Mouse (Mus musculus) heart, embryonic 15.5 days (tissue): ENCODE data around the gene Ano4. TPM values are rescaled to one million over a fixed set of nuclear protein-coding genes. Genes with fewer than 3 reads are reported as not detected.

ENCODE experiments used
- ATAC-seq: fragments of 200-750 bp; cut with Nextera tagmentation; replicated peaks from 2 replicates; pipeline ENCODE4 v1.8.0; 2017; ENCODE audit warnings: low read depth, moderate TSS enrichment; ENCODE audit not compliant: insufficient number of reproducible peaks, insufficient read depth, low FRiP score
- H3K27ac ChIP-seq: fragments of 300-500 bp; sonication (generic); 2 replicates; pipeline ENCODE4 v1.5.1; 2015; ENCODE audit warnings: mild to moderate bottlenecking, inconsistent platforms
- H3K27me3 ChIP-seq: fragments of 300-500 bp; sonication (generic); 2 replicates; pipeline ENCODE4 v1.6.1; 2015; ENCODE audit warnings: inconsistent platforms
- H3K36me3 ChIP-seq: fragments of 300-500 bp; sonication (generic); 2 replicates; pipeline ENCODE4 v1.6.1; 2015; ENCODE audit warnings: mild to moderate bottlenecking, inconsistent platforms
- H3K4me1 ChIP-seq: fragments of 300-500 bp; sonication (generic); replicated peaks from 2 replicates; pipeline ENCODE4 v1.6.1; 2015; ENCODE audit warnings: inconsistent platforms
- H3K4me2 ChIP-seq: fragments of 300-500 bp; sonication (generic); 2 replicates; pipeline ENCODE4 v1.6.1; 2015; ENCODE audit warnings: inconsistent platforms, mild to moderate bottlenecking, moderate library complexity
- H3K4me3 ChIP-seq: fragments of 300-500 bp; sonication (generic); 2 replicates; pipeline ENCODE4 v1.5.1; 2015; ENCODE audit warnings: mild to moderate bottlenecking, inconsistent platforms
- H3K9ac ChIP-seq: fragments of 300-500 bp; sonication (generic); 2 replicates; pipeline ENCODE4 v1.6.1; 2015; ENCODE audit warnings: mild to moderate bottlenecking, inconsistent platforms
- H3K9me3 ChIP-seq: fragments of 300-500 bp; sonication (generic); replicated peaks from 2 replicates; pipeline ENCODE4 v1.6.1; 2016; ENCODE audit warnings: inconsistent platforms
- WGBS: fragments of 180-500 bp; shearing (Covaris S2); methylation state at CpG from one replicate; pipeline ENCODE4 v1.1.7; 2015; ENCODE audit warnings: mixed read lengths; 5-methylcytosine and 5-hydroxymethylcytosine counted together
- polyA plus RNA-seq: library from polyadenylated mRNA; unstranded; fragments of >200 nt; fragmentation: Nextera tagmentation; extraction: Ambion mirVana; gene quantifications from 2 replicates; pipeline ENCODE4 v1.2.1, GENCODE M21; 2015

The Ano4 gene
- polyA plus RNA-seq, 1 experiment from 2014 or later = 2.9 TPM

- Histone ChIP-seq H3K36me3 (no peaks in the 10 kb centered on the region), H3K9me3 (no peaks in the 10 kb centered on the region), H3K27me3 (no peaks in the 10 kb centered on the region), H3K4me3 (no peak overlapping the region), H3K4me1 (no peaks in the 10 kb centered on the region), H3K4me2 (no peak overlapping the region), H3K9ac (no peak overlapping the region), H3K27ac (no peak overlapping the region)
- no peak for ATAC-seq
- whole genome bisulfite sequencing = 72% methylated on average over 6 of the region's 6 CpGs
Measured at GRCm38 (mm10) chr10:89222284-89222989, 122.1 kb downstream of the Ano4 start.

GRCm38 (mm10) chr10:89216078-89216477 lies 128.5 kb downstream of the Ano4 start:
- Histone ChIP-seq H3K9me3 (no peaks in the 10 kb centered on the region), H3K27me3 (no peaks in the 10 kb centered on the region), H3K4me3 (no peak overlapping the region), H3K4me1 (no peaks in the 10 kb centered on the region), H3K9ac (no peak overlapping the region), H3K27ac (no peak overlapping the region), H3K4me2 (no peak overlapping the region), H3K36me3 (no peaks in the 10 kb centered on the region)
- WGBS = 83% methylated on average over 6 of the region's 6 CpGs
- no peak for ATAC-seq

DNA sequence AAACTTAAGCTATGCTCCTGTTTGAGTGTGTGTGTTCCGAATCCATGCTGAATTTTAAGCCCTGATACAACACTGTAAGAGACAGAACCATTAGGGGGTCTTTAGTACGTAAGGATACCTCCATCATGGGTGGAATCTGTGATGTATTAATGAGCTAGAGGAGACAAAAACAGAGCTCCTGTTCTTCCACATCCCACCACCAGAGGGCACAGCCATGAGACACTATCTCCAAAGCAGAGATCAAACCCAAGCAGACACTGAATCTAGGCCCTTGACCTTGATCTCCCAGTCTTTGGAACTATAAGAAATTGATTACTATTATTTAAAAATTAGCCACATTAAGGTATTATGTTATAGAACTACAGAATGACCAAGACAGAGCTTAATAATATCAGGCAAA lies 138.7 kb downstream of the Ano4 start:
- Histone ChIP-seq H3K36me3 (no peaks in the 10 kb centered on the region), H3K9me3 (no peaks in the 10 kb centered on the region), H3K9ac (no peak overlapping the region), H3K4me2 (no peak overlapping the region), H3K27ac (no peak overlapping the region), H3K4me3 (no peak overlapping the region), H3K4me1 (no peaks in the 10 kb centered on the region), H3K27me3 (no peaks in the 10 kb centered on the region)
- ATAC-seq = no peak
- 55% methylated on average over 2 of the region's 2 CpGs for WGBS

DNA sequence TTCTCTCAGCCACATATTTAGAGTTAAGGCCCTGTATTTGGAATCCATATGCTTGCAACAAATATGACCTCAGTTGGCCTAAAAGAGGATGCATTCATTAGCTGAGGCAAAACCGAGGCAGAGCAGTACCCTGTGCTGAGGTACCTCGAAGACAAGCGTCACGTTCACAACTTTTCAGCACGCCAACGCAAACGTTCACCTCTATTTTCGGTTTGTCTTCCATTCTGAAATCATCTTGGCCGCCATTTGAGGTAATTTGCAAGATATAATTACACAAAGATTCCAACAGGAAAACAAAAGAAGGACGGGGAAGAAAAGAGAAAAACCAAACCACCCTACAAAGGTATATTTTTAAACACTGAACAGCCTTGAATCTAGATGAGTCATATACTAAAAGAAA lies 148.1 kb downstream of the Ano4 start:
- Histone ChIP-seq H3K4me3 (no peak overlapping the region), H3K9me3 (no peaks in the 10 kb centered on the region), H3K36me3 (no peaks in the 10 kb centered on the region), H3K27me3 (no peaks in the 10 kb centered on the region), H3K4me1 (no peaks in the 10 kb centered on the region), H3K9ac (no peak overlapping the region), H3K4me2 (no peak overlapping the region), H3K27ac (no peak overlapping the region)
- ATAC-seq = no peak
- WGBS = 90% methylated on average over 10 of the region's 10 CpGs

DNA sequence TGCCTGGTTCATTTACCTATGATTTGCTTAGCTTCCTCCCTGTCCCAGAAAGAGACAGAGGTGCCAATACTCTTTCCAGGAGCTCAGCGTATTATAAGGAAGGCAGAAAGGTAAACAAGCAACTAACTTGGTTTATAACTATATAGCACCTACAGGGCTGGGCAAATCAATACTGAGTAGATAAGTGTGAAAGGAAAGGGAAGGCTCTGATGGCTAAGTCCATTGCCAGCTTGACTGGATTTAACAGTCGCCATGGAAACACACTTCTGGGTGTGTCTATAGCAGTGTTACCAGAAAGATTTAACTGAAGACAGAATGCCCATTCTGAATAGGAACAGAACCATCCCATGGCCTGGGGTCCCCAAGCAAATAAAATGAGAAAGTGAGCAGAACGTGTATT lies 149.5 kb downstream of the Ano4 start:
- ATAC-seq = no peak
- Histone ChIP-seq H3K27ac (no peak overlapping the region), H3K4me3 (no peak overlapping the region), H3K36me3 (no peaks in the 10 kb centered on the region), H3K9me3 (no peaks in the 10 kb centered on the region), H3K27me3 (no peaks in the 10 kb centered on the region), H3K4me2 (no peak overlapping the region), H3K4me1 (no peaks in the 10 kb centered on the region), H3K9ac (no peak overlapping the region)
- WGBS = 84% methylated on average over 3 of the region's 3 CpGs

DNA sequence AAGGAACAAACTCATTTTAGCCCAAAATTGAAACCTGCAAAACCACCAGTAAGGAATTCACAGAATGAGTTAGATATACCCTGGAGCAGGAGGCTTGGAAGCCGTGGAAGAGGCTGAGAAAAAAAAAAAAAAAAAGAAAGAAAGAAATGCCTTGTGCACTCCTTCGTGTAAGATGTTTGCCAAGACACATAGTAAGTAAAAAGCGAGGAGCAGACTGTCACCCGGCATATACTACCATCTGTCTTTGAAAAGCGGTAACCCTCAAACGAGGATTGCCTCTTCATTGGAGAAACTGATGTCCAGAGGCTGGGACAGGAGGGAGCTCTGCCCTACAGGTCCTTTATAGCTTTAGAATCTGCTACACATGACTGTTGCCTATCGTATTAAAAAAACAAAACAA lies 150.1 kb downstream of the Ano4 start:
- H3K27ac ChIP-seq = no peak overlapping the region
- no peak overlapping the region for H3K4me3 ChIP-seq
- H3K36me3 ChIP-seq = no peaks in the 10 kb centered on the region
- H3K27me3 ChIP-seq = no peaks in the 10 kb centered on the region
- no peaks in the 10 kb centered on the region for H3K4me1 ChIP-seq
- H3K4me2 ChIP-seq = no peak overlapping the region
- no peak overlapping the region for H3K9ac ChIP-seq
- WGBS = 83% methylated on average over 7 of the region's 7 CpGs
- no peak for ATAC-seq
- no peaks in the 10 kb centered on the region for H3K9me3 ChIP-seq

DNA sequence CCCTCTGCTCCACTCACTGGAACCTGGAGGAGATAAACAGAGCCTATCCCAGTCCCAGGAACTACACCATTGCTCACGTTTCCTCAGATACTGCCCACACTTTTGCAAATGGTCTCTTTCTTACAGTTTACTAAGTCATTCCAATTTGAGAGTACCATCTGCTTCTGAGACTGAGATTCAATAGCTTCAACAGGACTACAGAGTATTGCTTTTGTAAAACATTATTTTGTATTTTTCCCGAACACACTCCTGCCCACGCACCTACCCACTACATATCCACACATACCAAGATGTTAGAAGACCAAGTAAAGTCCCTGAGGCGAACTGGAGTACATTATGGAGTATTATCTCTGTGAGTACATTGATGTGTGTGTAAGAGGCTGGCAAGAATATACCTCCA lies 166.6 kb downstream of the Ano4 start:
- H3K9me3 ChIP-seq = no peaks in the 10 kb centered on the region
- H3K27ac ChIP-seq = no peak overlapping the region
- no peak overlapping the region for H3K4me3 ChIP-seq
- no peaks in the 10 kb centered on the region for H3K27me3 ChIP-seq
- no peaks in the 10 kb centered on the region for H3K36me3 ChIP-seq
- 85% methylated on average over 4 of the region's 4 CpGs for WGBS
- H3K4me2 ChIP-seq = no peak overlapping the region
- no peak for ATAC-seq
- no peak overlapping the region for H3K9ac ChIP-seq
- H3K4me1 ChIP-seq = no peaks in the 10 kb centered on the region

DNA sequence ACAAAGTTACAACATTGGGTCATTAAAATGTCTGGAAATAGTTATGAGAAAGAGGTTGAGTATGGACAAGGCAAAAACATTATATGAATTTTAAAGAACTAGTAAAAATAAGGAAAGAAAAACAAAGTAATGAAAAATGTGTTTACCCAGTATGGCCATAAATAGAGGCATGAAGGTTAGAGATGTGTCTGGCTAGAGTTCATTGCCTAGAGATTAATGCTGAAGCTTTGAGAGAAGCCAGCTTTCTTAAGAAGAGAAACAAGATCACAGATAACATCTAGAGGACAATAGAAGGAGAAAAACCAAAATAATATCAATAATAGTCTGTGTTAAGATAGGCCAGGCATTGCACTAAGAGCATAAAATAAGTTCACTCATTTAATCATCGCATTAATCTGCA lies 180.0 kb downstream of the Ano4 start:
- H3K4me3 ChIP-seq = no peak overlapping the region

GRCm38 (mm10) chr10:89155502-89155901 lies 189.1 kb downstream of the Ano4 start:
- no peaks in the 10 kb centered on the region for H3K36me3 ChIP-seq
- no peak overlapping the region for H3K4me2 ChIP-seq
- H3K4me1 ChIP-seq = no peaks in the 10 kb centered on the region
- no peak overlapping the region for H3K9ac ChIP-seq
- H3K27me3 ChIP-seq = no peaks in the 10 kb centered on the region
- no peaks in the 10 kb centered on the region for H3K9me3 ChIP-seq
- no peak overlapping the region for H3K4me3 ChIP-seq
- WGBS = 58% methylated on average over 2 of the region's 2 CpGs
- no peak for ATAC-seq
- H3K27ac ChIP-seq = no peak overlapping the region

More for the DNA sequence above, 180.0 kb downstream of the Ano4 start:
- no peak overlapping the region for H3K9ac ChIP-seq
- no peak overlapping the region for H3K27ac ChIP-seq
- no peak overlapping the region for H3K4me2 ChIP-seq
- no peaks in the 10 kb centered on the region for H3K4me1 ChIP-seq
- no peaks in the 10 kb centered on the region for H3K36me3 ChIP-seq
- WGBS = 73% methylated on average over 1 of the region's 1 CpGs
- no peaks in the 10 kb centered on the region for H3K9me3 ChIP-seq
- ATAC-seq = no peak
- no peaks in the 10 kb centered on the region for H3K27me3 ChIP-seq

DNA sequence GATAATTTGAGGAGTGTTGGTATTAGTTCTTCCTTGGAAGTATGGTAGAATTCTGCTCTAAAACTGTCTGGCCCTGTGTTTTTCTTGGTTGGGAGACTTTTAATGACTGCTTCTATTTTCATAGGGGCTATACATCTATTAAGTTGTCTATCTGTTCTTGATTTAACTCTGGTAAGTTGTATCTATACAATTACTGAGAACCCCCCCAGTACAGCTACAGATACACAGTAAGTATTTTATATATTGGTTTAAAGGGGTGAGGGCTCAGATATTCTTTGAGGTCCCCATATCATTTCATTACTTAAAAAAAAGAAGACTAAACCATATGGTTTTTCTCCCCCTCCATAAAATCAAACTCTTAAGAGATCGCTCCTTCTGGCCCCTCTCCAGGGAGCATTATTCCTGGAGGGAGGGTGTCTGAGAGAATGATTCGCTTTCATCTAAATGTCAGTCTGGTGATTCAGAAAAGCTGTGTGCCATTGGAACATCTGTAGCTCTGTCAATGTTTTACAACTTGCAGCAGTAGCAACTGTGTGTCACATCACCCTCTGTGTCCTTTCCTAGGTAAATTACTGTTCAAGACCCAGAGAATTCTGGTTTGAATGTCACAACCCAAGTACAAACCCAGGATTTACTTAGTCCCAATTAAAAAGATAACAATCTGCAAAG lies 189.6 kb downstream of the Ano4 start:
- WGBS = 80% methylated on average over 2 of the region's 2 CpGs
- no peaks in the 10 kb centered on the region for H3K36me3 ChIP-seq
- ATAC-seq = no peak
- no peak overlapping the region for H3K4me3 ChIP-seq
- H3K4me2 ChIP-seq = no peak overlapping the region
- H3K9me3 ChIP-seq = no peaks in the 10 kb centered on the region
- H3K4me1 ChIP-seq = no peaks in the 10 kb centered on the region
- H3K9ac ChIP-seq = no peak overlapping the region
- H3K27me3 ChIP-seq = no peaks in the 10 kb centered on the region
- no peak overlapping the region for H3K27ac ChIP-seq

GRCm38 (mm10) chr10:89149166-89149565 lies 195.4 kb downstream of the Ano4 start:
- 48% methylated on average over 11 of the region's 11 CpGs for WGBS
- ATAC-seq = no peak
- no peaks in the 10 kb centered on the region for H3K4me1 ChIP-seq

GRCm38 (mm10) chr10:89121391-89121790 lies 223.2 kb downstream of the Ano4 start:
- no peaks in the 10 kb centered on the region for H3K9me3 ChIP-seq
- H3K27me3 ChIP-seq = no peaks in the 10 kb centered on the region
- no peak overlapping the region for H3K4me2 ChIP-seq
- H3K36me3 ChIP-seq = no peaks in the 10 kb centered on the region
- 54% methylated on average over 6 of the region's 6 CpGs for WGBS
- no peak overlapping the region for H3K27ac ChIP-seq
- no peak overlapping the region for H3K4me3 ChIP-seq
- no peaks in the 10 kb centered on the region for H3K4me1 ChIP-seq
- no peak for ATAC-seq
- H3K9ac ChIP-seq = no peak overlapping the region

More at GRCm38 (mm10) chr10:89149166-89149565, 195.4 kb downstream of the Ano4 start:
- H3K4me3 ChIP-seq = no peak overlapping the region
- no peak overlapping the region for H3K27ac ChIP-seq
- H3K4me2 ChIP-seq = no peak overlapping the region
- H3K9ac ChIP-seq = no peak overlapping the region
- H3K36me3 ChIP-seq = no peaks in the 10 kb centered on the region
- no peaks in the 10 kb centered on the region for H3K9me3 ChIP-seq
- H3K27me3 ChIP-seq = no peaks in the 10 kb centered on the region
